Mouse (Mus musculus) midbrain, embryonic 16.5 days (tissue): Measurements from ENCODE around the gene Abcc2. TPM values are rescaled to one million over a fixed set of nuclear protein-coding genes. Genes with fewer than 3 reads are reported as not detected.

Experiments
- ATAC-seq: fragments of 200-750 bp; cut with Nextera tagmentation; 2 replicates; pipeline ENCODE4 v1.8.0; 2017; ENCODE audit warnings: moderate TSS enrichment
- H3K27ac ChIP-seq: fragments of 300-500 bp; sonication (generic); 2 replicates; pipeline ENCODE4 v1.5.1; 2014; ENCODE audit warnings: mild to moderate bottlenecking, low read length, mixed read lengths
- H3K27me3 ChIP-seq: fragments of 300-500 bp; sonication (generic); 2 replicates; pipeline ENCODE4 v1.6.1; 2014; ENCODE audit warnings: low read depth, low read length, mixed read lengths; ENCODE audit not compliant: control insufficient read depth, insufficient read depth
- H3K36me3 ChIP-seq: fragments of 300-500 bp; sonication (generic); 2 replicates; pipeline ENCODE4 v1.6.1; 2014; ENCODE audit warnings: mild to moderate bottlenecking, low read length, moderate library complexity, mixed read lengths; ENCODE audit not compliant: control insufficient read depth, insufficient read depth
- H3K4me1 ChIP-seq: fragments of 300-500 bp; sonication (generic); 2 replicates; pipeline ENCODE4 v1.6.1; 2014; ENCODE audit warnings: mild to moderate bottlenecking, low read length, mixed read lengths; ENCODE audit not compliant: control insufficient read depth, insufficient read depth
- H3K4me2 ChIP-seq: fragments of 300-500 bp; sonication (generic); 2 replicates; pipeline ENCODE4 v1.6.1; 2014; ENCODE audit warnings: mild to moderate bottlenecking, low read length, mixed read lengths
- H3K4me3 ChIP-seq: fragments of 300-500 bp; sonication (generic); 2 replicates; pipeline ENCODE4 v1.5.1; 2014; ENCODE audit warnings: low read depth, mild to moderate bottlenecking, low read length, moderate library complexity, mixed read lengths
- H3K9ac ChIP-seq: fragments of 300-500 bp; sonication (generic); 2 replicates; pipeline ENCODE4 v1.6.1; 2014; ENCODE audit warnings: low read depth, low read length, mixed read lengths
- H3K9me3 ChIP-seq: fragments of 300-500 bp; sonication (generic); replicated peaks from 2 replicates; pipeline ENCODE4 v1.6.1; 2014; ENCODE audit warnings: mild to moderate bottlenecking, low read length, mixed read lengths; ENCODE audit not compliant: control insufficient read depth, poor library complexity, severe bottlenecking
- WGBS: fragments of 180-500 bp; shearing (Covaris S2); extraction: QIAGEN DNeasy Blood & Tissue Kit; methylation state at CpG from one replicate; pipeline ENCODE4 v1.1.7; 2014; 5-methylcytosine and 5-hydroxymethylcytosine counted together
- polyA plus RNA-seq: library from polyadenylated mRNA; unstranded; fragments of >200 nt; fragmentation: Nextera tagmentation; extraction: Ambion mirVana; gene quantifications from 2 replicates; pipeline ENCODE4 v1.2.1, GENCODE M21; 2015

Gene Abcc2
- polyA plus RNA-seq, 1 experiment from 2014 or later = 0.11 TPM

DNA sequence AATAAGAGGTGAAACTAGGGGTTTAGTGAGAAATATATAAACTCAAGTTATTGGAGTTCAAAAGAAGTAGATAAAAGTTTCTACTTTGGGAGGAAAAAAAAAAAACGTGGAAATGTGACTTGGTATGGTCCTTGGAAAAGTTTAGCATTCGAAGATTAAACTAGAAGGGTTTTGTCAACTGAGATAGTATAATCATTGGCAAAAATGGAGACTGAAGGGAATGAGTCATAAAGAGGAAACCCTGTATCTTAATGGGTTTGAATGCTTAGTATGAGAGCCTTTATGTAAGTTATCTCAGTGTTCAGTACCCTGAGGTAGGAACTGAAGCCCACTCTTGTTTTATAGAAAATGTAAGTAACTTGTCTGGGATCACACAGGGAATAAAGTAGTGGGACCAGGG, 27.1 kb upstream of the Abcc2 start:
- H3K9ac ChIP-seq = no peak overlapping the region
- H3K36me3 ChIP-seq = 0 out of 2 replicates have a peak, but pooled peaks cover 4% of the 10 kb centered on the region
- no peak for ATAC-seq
- no peak overlapping the region for H3K4me3 ChIP-seq
- no peaks in the 10 kb centered on the region for H3K27me3 ChIP-seq
- no peaks in the 10 kb centered on the region for H3K9me3 ChIP-seq
- 82% methylated on average over 2 of the region's 2 CpGs for WGBS
- no peak overlapping the region for H3K4me2 ChIP-seq
- no peak overlapping the region for H3K27ac ChIP-seq
- H3K4me1 ChIP-seq = peaks cover 13% of the 10 kb centered on the region

DNA sequence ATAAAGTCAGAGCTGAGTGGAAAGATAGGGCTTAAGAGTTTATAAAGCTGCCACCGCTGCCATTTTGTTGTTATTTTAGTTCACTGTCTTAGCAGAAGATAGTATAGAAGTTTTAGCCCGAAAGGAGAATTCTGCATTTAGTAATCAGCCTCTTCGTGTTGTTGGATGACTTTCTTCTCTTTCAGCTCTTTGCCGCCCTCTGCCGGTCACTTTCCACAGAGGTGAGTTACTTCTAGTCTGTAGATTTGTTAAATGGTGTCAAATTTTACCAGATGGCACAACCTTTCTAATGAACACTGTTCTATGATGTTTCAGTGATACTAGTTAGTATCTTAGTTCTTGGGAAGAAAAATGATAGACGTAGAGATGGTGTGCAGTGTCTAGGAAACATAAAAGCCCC, 21.5 kb upstream of the Abcc2 start:
- H3K4me1 ChIP-seq = no peaks in the 10 kb centered on the region
- no peak overlapping the region for H3K27ac ChIP-seq
- H3K4me2 ChIP-seq = no peak overlapping the region
- no peak overlapping the region for H3K4me3 ChIP-seq
- no peaks in the 10 kb centered on the region for H3K9me3 ChIP-seq
- H3K36me3 ChIP-seq = no peaks in the 10 kb centered on the region
- WGBS = 22% methylated on average over 6 of the region's 6 CpGs
- ATAC-seq = no peak
- no peak overlapping the region for H3K9ac ChIP-seq
- H3K27me3 ChIP-seq = no peaks in the 10 kb centered on the region

DNA sequence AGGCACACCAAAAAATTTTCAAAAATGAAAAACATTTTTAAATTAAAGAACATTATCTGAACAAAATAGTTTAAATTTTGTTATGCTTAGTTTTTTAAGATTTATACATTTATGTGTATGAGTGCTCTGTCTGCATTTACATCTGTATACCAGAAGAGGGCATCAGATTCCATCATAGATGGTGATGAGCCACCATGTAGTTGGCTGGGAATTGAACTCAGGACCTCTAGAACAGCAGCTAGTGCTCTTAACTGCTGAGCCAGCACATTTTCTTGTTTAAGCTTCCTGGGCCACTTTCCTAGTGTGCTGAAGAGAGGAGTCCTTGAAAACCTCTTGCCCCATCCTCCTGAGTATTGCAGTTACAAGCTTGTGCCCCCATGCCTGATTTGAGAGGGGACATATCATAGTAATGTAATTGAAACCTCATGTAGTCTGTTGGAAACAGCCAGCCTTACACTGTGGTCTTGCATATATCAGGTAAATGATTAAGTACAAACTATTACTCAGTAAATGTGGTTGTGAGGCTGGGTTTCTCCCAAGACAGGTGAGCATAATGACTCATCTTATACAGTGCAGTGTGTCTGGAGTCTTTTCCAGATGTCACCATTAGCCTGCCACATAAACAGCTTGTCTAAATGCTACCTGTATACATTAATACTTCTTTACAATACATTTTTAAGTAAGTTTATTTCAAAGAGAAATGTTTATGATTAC, 20.3 kb upstream of the Abcc2 start:
- no peaks in the 10 kb centered on the region for H3K36me3 ChIP-seq
- no peak overlapping the region for H3K9ac ChIP-seq
- no peaks in the 10 kb centered on the region for H3K9me3 ChIP-seq
- no peak overlapping the region for H3K4me2 ChIP-seq
- H3K4me3 ChIP-seq = no peak overlapping the region
- no peaks in the 10 kb centered on the region for H3K4me1 ChIP-seq
- H3K27ac ChIP-seq = no peak overlapping the region
- no peaks in the 10 kb centered on the region for H3K27me3 ChIP-seq
- ATAC-seq = no peak

DNA sequence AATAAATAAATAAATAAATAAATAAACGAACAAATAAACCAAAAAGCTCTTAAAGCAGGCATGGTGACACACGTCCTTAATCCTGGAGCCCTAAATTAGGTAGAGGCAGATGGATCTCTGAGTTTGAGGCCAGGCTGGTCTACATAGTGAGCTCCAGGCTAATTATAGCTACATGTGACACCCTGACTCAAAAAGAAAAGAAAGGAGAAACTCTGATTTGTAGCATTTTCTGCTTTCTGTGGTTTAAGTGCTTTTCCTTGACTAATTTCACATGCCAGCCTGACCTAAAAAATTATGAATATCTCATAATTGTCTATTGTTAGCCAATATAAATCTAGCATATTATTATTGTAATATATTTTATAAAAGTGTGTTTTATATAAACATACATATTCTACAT, 19.6 kb upstream of the Abcc2 start:
- no peak overlapping the region for H3K4me3 ChIP-seq
- ATAC-seq = no peak
- WGBS = 85% methylated on average over 2 of the region's 2 CpGs

DNA sequence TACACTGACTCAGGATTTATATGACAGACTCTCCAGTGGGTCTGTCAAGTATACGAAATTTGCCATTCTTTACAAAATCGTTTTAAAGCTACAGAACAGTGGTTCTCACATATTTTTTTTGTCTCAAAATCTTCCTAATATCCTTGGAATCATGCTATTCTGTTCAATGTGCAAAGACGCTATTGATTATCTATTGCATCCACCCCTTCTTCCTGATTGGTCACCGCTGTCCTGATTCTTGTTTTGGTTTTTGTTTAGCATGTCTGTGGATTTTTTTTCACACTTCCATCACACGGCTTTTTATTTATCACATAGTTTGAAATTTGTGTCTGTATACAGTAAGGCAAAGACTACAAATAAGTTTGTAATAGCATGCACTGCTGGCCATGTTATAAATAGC, 15.5 kb upstream of the Abcc2 start:
- H3K4me3 ChIP-seq = no peak overlapping the region
- 88% methylated on average over 5 of the region's 5 CpGs for WGBS
- no peaks in the 10 kb centered on the region for H3K36me3 ChIP-seq
- no peak overlapping the region for H3K27ac ChIP-seq
- ATAC-seq = no peak
- no peaks in the 10 kb centered on the region for H3K4me1 ChIP-seq
- H3K9ac ChIP-seq = no peak overlapping the region
- H3K4me2 ChIP-seq = no peak overlapping the region
- H3K9me3 ChIP-seq = no peaks in the 10 kb centered on the region
- H3K27me3 ChIP-seq = no peaks in the 10 kb centered on the region

More for the DNA sequence above, 19.6 kb upstream of the Abcc2 start:
- Histone ChIP-seq H3K4me2 (no peak overlapping the region), H3K4me1 (no peaks in the 10 kb centered on the region), H3K9ac (no peak overlapping the region), H3K27ac (no peak overlapping the region), H3K27me3 (no peaks in the 10 kb centered on the region), H3K9me3 (no peaks in the 10 kb centered on the region), H3K36me3 (no peaks in the 10 kb centered on the region)

DNA sequence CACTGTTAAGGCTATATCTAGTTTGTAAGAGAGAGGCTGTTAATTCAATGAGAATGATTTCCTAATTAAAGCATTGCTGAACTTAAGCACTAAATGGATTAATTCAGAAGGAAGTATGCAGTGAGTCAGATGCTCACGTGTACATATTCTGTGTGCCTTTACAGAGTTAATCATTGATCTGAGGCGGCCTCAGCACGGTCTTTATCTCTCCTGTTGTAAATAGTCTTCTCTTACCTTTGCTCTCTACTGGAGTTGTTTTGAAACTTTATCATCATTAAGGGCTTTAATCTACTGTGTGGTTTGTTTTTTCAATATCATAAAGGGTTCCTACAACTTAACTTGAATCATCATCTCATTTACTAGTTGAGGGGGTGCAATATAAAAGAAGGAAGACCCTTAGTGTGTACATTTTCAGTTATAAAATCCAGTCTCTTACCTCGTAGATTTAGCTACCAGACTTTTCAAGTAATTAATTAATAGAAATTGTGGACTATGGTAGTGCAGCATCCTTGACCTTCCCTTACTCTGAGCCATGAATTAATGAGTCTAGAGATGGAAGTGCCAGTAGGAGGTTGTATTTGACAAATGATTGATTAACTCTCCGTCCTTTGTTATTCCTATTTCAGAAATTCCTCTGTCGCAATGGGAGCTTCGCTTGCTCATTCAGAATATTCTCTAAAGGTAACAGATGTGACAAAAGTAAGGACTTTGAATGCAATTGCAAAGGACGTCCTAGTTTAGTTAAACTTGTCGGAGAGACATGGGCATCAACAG, 14.3 kb upstream of the Abcc2 start:
- Histone ChIP-seq H3K9me3 (no peaks in the 10 kb centered on the region), H3K4me1 (no peaks in the 10 kb centered on the region), H3K27me3 (no peaks in the 10 kb centered on the region), H3K27ac (no peak overlapping the region), H3K9ac (no peak overlapping the region), H3K4me2 (no peak overlapping the region), H3K36me3 (no peaks in the 10 kb centered on the region), H3K4me3 (no peak overlapping the region)
- ATAC-seq = no peak
- 84% methylated on average over 9 of the region's 9 CpGs for WGBS

DNA sequence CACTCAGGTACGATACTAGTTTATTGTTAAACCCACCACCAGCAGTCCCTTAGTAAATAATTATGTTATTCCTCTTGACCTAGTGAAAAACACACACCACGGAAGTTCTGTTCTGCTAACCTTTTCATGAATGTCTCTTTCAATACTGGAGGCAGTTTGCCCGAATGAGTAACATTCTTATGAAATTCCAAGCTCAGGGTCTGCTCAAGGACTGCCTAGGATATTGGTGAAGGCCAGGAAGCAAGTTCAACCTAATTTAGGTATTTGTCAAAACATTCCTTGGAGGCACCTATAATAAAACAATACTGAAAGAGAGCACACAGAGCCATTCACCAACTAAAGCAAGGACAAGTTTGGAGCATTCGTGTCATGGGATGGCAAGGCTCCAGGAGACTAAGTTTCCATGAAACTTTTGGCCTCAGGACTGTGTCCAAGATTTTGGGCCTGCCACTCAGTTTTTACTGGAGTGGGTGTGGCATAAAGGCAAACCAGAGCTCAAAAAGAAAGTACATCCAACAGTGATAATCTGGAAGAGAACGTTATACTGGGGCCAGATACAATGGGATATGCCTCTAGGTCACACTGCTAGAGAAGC, 12.5 kb upstream of the Abcc2 start:
- Histone ChIP-seq H3K4me1 (no peaks in the 10 kb centered on the region), H3K27me3 (no peaks in the 10 kb centered on the region), H3K4me3 (no peak overlapping the region), H3K9me3 (no peaks in the 10 kb centered on the region), H3K4me2 (no peak overlapping the region), H3K36me3 (no peaks in the 10 kb centered on the region), H3K27ac (no peak overlapping the region), H3K9ac (no peak overlapping the region)
- no peak for ATAC-seq
- 89% methylated on average over 5 of the region's 5 CpGs for WGBS

DNA sequence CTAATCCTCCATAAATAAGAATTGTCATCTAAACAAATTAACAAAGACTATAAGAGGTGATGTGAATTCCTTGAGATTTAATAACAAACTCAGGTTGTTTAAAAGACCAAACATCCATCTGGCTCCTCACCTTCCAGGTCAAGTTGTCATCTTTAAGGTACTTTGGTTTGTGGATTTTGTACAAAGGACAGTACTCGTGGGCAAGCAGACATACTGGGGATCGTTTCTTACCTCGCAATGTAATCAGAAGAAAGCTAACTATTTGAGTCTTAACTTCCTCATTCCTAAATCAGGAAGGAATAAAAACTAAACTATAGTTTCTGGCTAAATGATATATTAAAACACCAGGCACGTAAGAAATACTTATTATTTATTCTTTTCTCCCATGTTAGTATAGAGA, 11.4 kb upstream of the Abcc2 start:
- no peak overlapping the region for H3K4me3 ChIP-seq
- H3K4me1 ChIP-seq = no peaks in the 10 kb centered on the region
- 95% methylated on average over 4 of the region's 4 CpGs for WGBS
- no peaks in the 10 kb centered on the region for H3K36me3 ChIP-seq
- ATAC-seq = no peak
- H3K4me2 ChIP-seq = no peak overlapping the region
- no peak overlapping the region for H3K9ac ChIP-seq
- H3K27ac ChIP-seq = no peak overlapping the region
- no peaks in the 10 kb centered on the region for H3K9me3 ChIP-seq
- no peaks in the 10 kb centered on the region for H3K27me3 ChIP-seq

DNA sequence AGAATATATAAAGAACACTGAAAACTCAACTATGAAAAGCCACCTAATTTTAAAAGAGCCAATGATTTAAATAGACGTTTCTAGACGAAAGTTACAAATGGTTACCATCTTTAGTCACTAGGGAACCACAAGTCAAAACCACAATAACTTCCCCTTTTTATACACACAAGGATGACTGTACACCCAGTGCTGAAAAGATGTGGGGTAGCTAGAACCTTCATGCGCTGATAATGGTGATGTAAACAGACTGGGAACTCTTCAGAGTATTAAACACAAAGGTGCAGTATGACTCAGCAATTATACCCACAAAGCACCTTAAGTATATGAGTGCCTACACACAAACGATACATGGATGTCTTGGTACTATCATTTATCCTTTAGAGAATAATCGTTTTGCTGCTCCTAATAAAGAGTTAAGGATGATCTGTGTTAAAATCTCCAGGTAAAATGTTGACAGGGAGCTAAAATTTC, 10.5 kb upstream of the Abcc2 start:
- ATAC-seq = no peak
- Histone ChIP-seq H3K9me3 (no peaks in the 10 kb centered on the region), H3K4me2 (no peak overlapping the region), H3K27ac (no peak overlapping the region), H3K9ac (no peak overlapping the region), H3K36me3 (no peaks in the 10 kb centered on the region), H3K4me3 (no peak overlapping the region), H3K4me1 (no peaks in the 10 kb centered on the region), H3K27me3 (no peaks in the 10 kb centered on the region)
- 92% methylated on average over 5 of the region's 5 CpGs for WGBS
